Mouse (Mus musculus): ENCODE measurements around the gene Cep68. TPM values are rescaled to one million over a fixed set of nuclear protein-coding genes. Genes with fewer than 3 reads are reported as not detected.

Cep68 gene
- total and polyA plus RNA-seq, 3 experiments, result 27.8 to 31.6 (median 30.7) TPM

GRCm38 (mm10) chr11:20237976-20238375 lies 11.3 kb downstream of the Cep68 start:
- in situ Hi-C loops (cut with MboI; ENCODE audit: low pct_ligation_motif_present, low pct_unique_long_range_greater_than_20kb, low sequenced_read_pairs), result no loop called here
- dilution Hi-C loops (cut with MboI; ENCODE audit: extremely low pct_ligation_motif_present, extremely low pct_unique_long_range_greater_than_20kb, low sequenced_read_pairs), result no loop called here

GRCm38 (mm10) chr11:20237018-20237417 lies 12.2 kb downstream of the Cep68 start:
- in situ Hi-C loops (cut with MboI; ENCODE audit: low pct_ligation_motif_present, low pct_unique_long_range_greater_than_20kb, low sequenced_read_pairs), result no loop called here
- TF ChIP-seq HCFC1 (IDR thresholded peaks at IDR 0.05; ENCODE audit: low read depth, low read length), result no peak
- no peak for TF ChIP-seq NRF1 (IDR thresholded peaks at IDR 0.05; ENCODE audit: low read depth, low read length)
- TF ChIP-seq SIN3A (IDR thresholded peaks at IDR 0.05; ENCODE audit: low read length), result no peak
- TF ChIP-seq USF2 (conservative IDR thresholded peaks at IDR 0.05; ENCODE audit: low read depth, low read length), result no peak
- no peak for TF ChIP-seq MXI1 (IDR thresholded peaks at IDR 0.05; ENCODE audit: low read depth, low read length)
- TF ChIP-seq UBTF (IDR thresholded peaks at IDR 0.05; ENCODE audit: low read depth, low read length), result no peak
- TF ChIP-seq EP300 (IDR thresholded peaks at IDR 0.05; ENCODE audit: low read length), result no peak
- dilution Hi-C loops (cut with MboI; ENCODE audit: extremely low pct_ligation_motif_present, extremely low pct_unique_long_range_greater_than_20kb, low sequenced_read_pairs), result no loop called here
- Histone ChIP-seq H3K9me3 (replicated peaks; ENCODE audit: low read length) (no peaks in the 10 kb centered on the region), H3K4me3 (replicated peaks in 1 of 3; ENCODE audit: low read depth in 2 of 3, low read length in 2 of 3, poor library complexity in 1 of 3) (no peak overlapping the region), H3K9ac (ENCODE audit: insufficient read depth, low read depth) (no peak overlapping the region), H3K27me3 (replicated peaks) (no peaks in the 10 kb centered on the region), H3K4me1 (ENCODE audit: control insufficient read depth in 1 of 2, insufficient read depth in 2 of 2) (peaks cover 0 to 5% of the 10 kb centered on the region in 2 experiments; a peak in 1 of 4 replicates), H3K27ac (ENCODE audit: insufficient read depth, low read depth) (no peak overlapping the region), H3K4me2 (ENCODE audit: insufficient read depth, low read depth, poor library complexity, severe bottlenecking) (no peak overlapping the region), H3K36me3 (replicated peaks in 1 of 2; ENCODE audit: control insufficient read depth in 1 of 2, insufficient read depth in 1 of 2, low read length in 1 of 2) (peaks cover 84 to 98% of the 10 kb centered on the region in 2 experiments), H3K79me2 (replicated peaks; ENCODE audit: control insufficient read depth, extremely low read depth, insufficient read depth, poor library complexity, severe bottlenecking) (no peaks in the 10 kb centered on the region; the same call in none of the 2 replicates)
- DNase-seq (ENCODE audit: extremely low read depth), result no peak

More at GRCm38 (mm10) chr11:20237976-20238375, 11.3 kb downstream of the Cep68 start:
- H3K27ac ChIP-seq (ENCODE audit: insufficient read depth, low read depth), result no peak overlapping the region
- no peak for DNase-seq (ENCODE audit: extremely low read depth)
- H3K27me3 ChIP-seq (replicated peaks), result no peaks in the 10 kb centered on the region
- no peaks in the 10 kb centered on the region for H3K9me3 ChIP-seq (replicated peaks; ENCODE audit: low read length)
- H3K9ac ChIP-seq (ENCODE audit: insufficient read depth, low read depth), result no peak overlapping the region
- peaks cover 2% of the 10 kb centered on the region for H3K79me2 ChIP-seq (replicated peaks; ENCODE audit: control insufficient read depth, extremely low read depth, insufficient read depth, poor library complexity, severe bottlenecking)
- no peak for TF ChIP-seq ZKSCAN1 (IDR thresholded peaks at IDR 0.05; ENCODE audit: borderline replicate concordance, low read depth, low read length)
- TF ChIP-seq JUND (conservative IDR thresholded peaks at IDR 0.05; ENCODE audit: low read depth, low read length), result no peak
- TF ChIP-seq E2F4 (IDR thresholded peaks at IDR 0.05; ENCODE audit: insufficient replicate concordance, low read depth, low read length), result no peak
- H3K4me1 ChIP-seq (ENCODE audit: control insufficient read depth in 1 of 2, insufficient read depth in 2 of 2), result peaks cover 0 to 6% of the 10 kb centered on the region in 2 experiments; a peak in 2 of 4 replicates
- H3K4me3 ChIP-seq (replicated peaks in 1 of 3; ENCODE audit: low read depth in 2 of 3, low read length in 2 of 3, poor library complexity in 1 of 3), result no peak overlapping the region
- peaks cover 81 to 96% of the 10 kb centered on the region in 2 experiments for H3K36me3 ChIP-seq (replicated peaks in 1 of 2; ENCODE audit: control insufficient read depth in 1 of 2, insufficient read depth in 1 of 2, low read length in 1 of 2)
- H3K4me2 ChIP-seq (ENCODE audit: insufficient read depth, low read depth, poor library complexity, severe bottlenecking), result no peak overlapping the region

GRCm38 (mm10) chr11:20234233-20234632 lies 15.0 kb downstream of the Cep68 start:
- Histone ChIP-seq H3K79me2 (replicated peaks; ENCODE audit: control insufficient read depth, extremely low read depth, insufficient read depth, poor library complexity, severe bottlenecking) (peaks cover 1% of the 10 kb centered on the region), H3K4me2 (ENCODE audit: insufficient read depth, low read depth, poor library complexity, severe bottlenecking) (no peak overlapping the region), H3K4me3 (replicated peaks in 1 of 3; ENCODE audit: low read depth in 2 of 3, low read length in 2 of 3, poor library complexity in 1 of 3) (no peak overlapping the region), H3K27me3 (replicated peaks) (no peaks in the 10 kb centered on the region), H3K4me1 (ENCODE audit: control insufficient read depth in 1 of 2, insufficient read depth in 2 of 2) (peaks cover 0 to 31% of the 10 kb centered on the region in 2 experiments; a peak in 2 of 4 replicates), H3K9ac (ENCODE audit: insufficient read depth, low read depth) (no peak overlapping the region), H3K27ac (ENCODE audit: insufficient read depth, low read depth) (no peak overlapping the region), H3K9me3 (replicated peaks; ENCODE audit: low read length) (no peaks in the 10 kb centered on the region), H3K36me3 (replicated peaks in 1 of 2; ENCODE audit: control insufficient read depth in 1 of 2, insufficient read depth in 1 of 2, low read length in 1 of 2) (peaks cover 84 to 95% of the 10 kb centered on the region in 2 experiments)
- in situ Hi-C loops (cut with MboI; ENCODE audit: low pct_ligation_motif_present, low pct_unique_long_range_greater_than_20kb, low sequenced_read_pairs) (no loop called here), dilution Hi-C loops (cut with MboI; ENCODE audit: extremely low pct_ligation_motif_present, extremely low pct_unique_long_range_greater_than_20kb, low sequenced_read_pairs) (no loop called here)
- TF ChIP-seq E2F4 (IDR thresholded peaks at IDR 0.05; ENCODE audit: insufficient replicate concordance, low read depth, low read length) (no peak), EP300 (IDR thresholded peaks at IDR 0.05; ENCODE audit: low read length) (no peak), GABPA (IDR thresholded peaks at IDR 0.05; ENCODE audit: insufficient replicate concordance, low read depth, low read length) (no peak), ETS1 (conservative IDR thresholded peaks at IDR 0.05; ENCODE audit: low read depth, low read length) (no peak), ZC3H11A (IDR thresholded peaks at IDR 0.05; ENCODE audit: low read depth, low read length) (no peak), KAT2A (IDR thresholded peaks at IDR 0.05; ENCODE audit: insufficient replicate concordance, low read length) (no peak), PAX5 (IDR thresholded peaks at IDR 0.05; ENCODE audit: low read length) (no peak), CTCF (conservative IDR thresholded peaks at IDR 0.05 in 1 of 2, IDR thresholded peaks at IDR 0.05 in 1 of 2; ENCODE audit: low read depth in 2 of 2, low read length in 2 of 2) (peak in 1 of 2 experiments; percentile 24; a peak in 1 of 4 replicates)
- DNase-seq (ENCODE audit: extremely low read depth), result no peak
